Mouse (Mus musculus) NIH3T3 (cell line): ENCODE data around the gene Nfam1.

ENCODE experiments used
- DNase-seq: peaks from one replicate; pipeline ENCODE4 v3.0.0-alpha.2; 2012; ENCODE audit warnings: low read depth

The Nfam1 gene

DNA sequence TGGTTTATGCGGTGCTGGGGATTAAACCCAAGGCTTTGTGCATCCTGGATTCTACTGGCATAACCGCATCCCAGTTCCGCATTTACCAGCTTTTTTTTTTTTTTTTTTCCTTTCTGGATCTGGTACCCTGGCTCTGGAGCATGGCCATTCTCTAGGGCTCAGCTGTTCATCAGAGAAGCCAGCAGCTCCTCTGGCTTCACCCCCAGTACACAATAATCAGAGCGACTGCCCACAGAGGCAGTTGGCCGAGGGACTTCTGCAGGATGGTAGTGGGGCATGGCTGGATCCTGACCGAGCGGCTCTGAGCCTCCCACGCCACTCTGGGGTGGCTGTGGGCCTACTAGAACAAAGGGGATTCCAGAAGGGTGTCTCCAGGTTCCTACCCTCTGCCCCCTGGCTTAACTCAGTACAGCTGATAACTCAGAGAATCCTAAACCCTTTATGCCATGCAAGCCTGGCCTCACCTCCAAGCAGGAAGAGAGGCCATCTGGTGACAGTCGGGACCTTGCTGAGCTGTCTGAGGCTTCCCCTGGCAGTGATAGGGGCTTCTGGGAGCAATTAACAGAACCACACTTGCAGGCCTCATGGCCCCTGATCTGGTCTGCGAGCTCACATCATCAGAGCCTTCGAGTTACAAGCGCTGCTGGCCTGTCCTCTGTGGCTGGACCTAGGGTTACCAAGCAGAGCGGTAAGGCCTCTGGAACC, 40.9 kb downstream of the Nfam1 start:
- no peak for DNase-seq

DNA sequence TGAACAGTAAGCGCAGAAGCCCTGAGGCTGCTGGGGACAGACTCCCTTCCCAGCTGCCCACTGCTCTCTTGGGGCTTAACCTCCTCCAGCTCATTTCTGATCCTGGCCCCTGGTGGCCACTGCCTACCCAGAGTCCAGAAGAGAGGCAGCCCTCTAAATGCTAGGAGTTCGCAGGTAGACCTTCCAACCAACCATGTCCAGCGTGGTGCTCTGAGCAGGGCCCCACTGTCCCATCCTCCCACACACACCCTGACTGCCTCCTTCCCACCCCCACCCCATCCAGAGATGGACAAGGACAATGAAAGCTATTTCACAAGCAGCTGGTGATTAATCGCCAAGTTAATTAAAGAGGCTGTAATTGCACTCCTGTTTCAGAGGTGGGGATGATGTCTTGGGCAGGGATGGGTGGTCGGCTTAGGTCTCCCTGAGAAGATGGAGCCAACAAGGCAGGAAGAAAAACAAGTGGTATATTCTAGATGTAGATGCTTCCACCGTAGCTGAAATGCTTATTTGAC, 43.9 kb downstream of the Nfam1 start:
- DNase-seq = no peak

DNA sequence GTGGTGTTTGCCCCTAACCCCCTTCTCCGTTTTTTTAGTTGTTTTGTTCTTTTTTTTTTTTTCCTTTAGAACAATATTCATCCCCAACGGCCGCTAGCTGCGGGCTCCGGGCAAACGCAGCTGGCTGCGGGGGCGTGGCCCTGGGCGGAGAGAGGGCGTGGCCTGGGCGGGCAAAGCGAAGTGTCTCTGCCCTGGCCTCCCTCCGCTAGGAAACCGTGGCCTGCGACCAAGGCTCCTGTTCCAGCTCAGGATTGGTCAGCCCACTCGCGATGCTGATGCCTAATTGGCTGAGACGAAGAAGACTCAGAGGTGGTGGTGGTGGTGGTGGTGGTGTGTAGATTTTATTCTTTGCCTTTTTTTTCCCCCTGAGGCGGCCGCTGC, 45.4 kb downstream of the Nfam1 start, which contains the start of gene Tcf20:
Tcf20 (minus strand) TSS at position 141 of the 381 bp plus-strand sequence.
- peak; percentile 90 for DNase-seq

DNA sequence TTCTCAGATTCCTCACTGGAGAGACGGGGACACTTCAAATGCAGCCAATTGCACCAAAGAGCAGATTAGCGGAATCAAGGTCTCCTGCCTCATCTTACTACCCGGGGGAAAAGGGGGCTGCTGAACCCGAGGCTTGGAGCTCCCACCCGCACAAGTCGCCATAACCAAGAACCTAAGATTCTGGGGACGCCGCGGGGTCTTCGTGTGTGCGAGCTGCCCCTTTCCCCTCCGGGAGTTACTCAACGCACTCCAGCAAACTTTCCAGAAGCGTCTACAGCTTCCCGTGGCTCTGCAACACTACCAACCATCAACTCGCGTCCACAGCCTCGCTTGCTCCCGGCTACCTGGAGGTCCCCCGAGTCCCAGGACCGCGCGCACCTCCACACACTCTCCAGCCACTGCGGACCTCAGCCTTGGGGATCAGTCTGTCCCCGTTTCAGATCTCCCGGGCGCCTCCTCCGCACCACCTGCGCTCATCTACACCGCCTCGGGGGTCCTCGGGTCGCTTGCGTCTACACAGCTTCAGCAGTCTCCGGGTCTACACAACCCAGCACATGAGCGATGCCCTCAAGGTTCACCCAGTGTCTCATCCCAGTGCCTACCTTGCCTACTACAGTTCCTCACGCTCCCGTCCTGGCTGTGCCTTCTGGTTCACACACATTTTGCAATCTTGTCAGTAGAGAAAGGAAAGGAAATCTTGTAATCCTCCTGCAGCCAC, 45.9 kb downstream of the Nfam1 start:
- DNase-seq = no peak

DNA sequence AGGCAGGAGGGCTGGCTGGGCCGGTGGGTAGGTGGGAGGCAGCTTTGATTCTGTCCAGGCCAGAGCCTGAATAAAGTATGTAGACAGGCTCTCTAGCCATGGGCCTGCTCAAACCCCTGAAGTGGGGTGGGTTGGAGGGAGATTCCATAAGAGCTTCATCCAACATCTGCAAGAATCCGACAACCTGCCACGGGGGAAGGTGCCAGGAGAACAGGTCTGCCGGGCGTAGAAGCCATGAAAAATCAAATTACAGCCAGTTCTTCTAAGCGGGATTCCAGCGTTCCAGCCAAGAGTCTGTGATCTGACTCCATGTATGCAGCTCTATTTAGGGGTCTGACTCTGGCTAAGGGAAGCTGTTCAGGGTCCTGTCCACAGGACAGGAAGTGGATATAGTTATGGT, 48.5 kb downstream of the Nfam1 start:
- no peak for DNase-seq

DNA sequence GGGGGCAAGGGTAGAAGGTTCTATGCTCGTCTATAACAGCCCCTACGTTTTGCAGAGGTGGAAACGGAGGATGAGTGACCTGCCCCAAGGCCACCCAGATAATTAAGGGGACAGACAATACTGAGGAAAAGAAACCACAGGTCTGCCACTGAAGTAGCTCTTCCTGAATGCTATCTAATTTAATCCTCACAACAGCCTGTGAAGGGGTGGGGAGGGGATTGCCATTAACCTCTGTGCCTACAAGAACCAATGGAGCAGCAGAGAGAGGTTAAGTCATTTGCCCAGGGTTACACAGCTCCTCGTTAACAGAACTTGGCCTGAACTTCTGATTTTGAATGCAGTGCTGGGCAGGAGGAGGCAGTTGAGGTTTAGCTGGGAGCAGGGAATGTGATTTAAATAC, 49.0 kb downstream of the Nfam1 start:
- DNase-seq = no peak

DNA sequence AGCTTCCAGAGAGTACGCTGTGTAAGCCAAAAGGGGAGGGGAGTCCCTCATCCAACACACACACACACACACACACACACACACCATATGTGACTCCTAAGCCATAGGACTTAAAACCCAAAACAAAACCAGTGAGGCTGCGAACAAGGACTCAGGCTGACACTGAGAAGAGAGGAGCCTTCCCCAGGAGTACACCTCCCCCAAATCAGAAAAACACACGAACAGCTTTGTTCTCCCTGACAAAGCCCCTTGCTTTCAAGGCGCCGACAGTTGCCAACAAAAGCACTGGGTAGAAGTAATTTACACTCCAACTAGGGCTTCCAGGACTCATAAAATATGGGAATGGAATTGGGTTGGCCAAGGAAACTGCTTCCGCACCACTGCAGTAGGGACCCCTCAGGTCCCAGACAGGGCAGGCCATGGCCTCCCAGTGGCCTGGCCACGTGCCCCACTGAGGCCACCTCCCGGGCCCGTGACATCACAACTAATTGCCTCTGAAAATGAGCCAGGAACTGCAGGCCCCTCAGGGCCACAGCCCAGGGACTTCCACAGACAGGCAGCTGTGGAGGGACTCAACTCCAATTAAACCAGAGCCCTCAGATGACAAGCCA, 49.6 kb downstream of the Nfam1 start:
- DNase-seq = peak; percentile 12

DNA sequence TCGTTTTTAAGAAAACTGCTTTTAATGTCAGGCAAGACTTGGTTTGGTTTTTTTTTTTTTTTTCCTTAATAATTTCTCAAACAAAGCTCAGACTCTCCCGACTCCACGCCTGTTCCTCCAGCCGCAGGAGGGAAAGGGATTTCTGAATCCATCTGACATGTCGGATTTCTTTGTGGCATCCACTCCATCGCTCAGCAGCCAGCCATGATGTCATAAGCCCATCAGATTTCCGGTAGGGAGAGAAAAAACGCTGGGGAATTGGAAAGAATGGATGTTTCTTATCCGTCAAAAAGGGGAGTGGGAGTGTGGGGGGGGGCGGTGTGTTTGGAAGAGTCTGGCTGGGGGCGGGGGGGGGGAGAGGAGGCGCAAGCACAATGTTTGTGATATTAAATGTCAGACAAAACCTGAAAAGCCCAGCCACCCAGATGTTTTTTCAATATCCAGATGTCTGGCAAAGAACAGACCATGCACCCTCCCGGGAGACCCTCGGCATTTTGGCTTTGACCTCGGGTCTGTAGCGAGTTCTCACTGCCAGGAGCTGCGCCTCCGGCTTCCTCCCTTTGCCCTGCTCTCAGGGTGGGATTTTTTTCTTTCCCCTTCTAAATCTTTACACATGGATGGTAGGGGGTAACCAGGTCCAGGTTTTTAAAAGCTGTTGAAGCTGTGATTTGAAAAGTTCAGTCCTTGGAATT, 50.2 kb downstream of the Nfam1 start:
- DNase-seq = peak; percentile 18

DNA sequence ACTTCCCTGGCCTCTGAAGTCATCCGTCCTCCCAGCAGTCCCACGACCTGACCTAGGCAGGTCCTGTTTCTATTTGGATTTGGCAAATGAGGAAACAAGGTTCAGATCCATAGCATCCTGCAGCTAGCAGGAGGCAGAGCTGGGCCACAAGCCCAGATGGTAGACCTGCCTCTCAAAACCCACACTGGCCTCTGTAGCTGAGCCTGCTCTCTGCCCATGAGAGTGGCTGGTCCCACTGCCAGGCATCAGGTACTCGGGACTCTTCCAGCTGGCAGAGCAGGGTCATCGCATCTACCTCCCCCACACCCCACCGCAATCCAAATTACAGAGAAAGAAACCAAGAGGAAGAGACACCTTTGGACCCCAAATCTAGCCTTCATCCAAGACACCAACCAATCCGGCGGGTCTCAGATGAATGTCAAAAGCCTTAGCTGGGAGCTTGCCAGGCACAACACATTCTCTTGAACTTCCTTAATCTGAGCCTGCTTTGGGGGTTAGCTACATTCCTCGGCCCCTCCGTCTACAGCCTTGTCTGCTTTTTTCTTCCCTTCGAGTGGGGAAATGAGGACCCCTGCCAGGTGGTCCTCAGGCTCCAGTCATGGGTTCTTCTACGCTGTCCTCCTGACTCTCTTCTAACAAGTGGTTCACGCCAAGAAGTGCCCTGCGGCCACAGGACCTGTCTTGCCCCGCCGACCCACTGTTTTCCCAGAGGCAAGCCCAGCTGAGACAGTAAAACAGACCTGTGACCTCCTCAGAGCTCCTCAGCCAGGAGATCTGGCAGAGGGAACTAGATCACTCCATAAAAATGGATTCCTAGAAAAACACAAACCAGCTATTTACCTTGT, 51.2 kb downstream of the Nfam1 start:
- no peak for DNase-seq

DNA sequence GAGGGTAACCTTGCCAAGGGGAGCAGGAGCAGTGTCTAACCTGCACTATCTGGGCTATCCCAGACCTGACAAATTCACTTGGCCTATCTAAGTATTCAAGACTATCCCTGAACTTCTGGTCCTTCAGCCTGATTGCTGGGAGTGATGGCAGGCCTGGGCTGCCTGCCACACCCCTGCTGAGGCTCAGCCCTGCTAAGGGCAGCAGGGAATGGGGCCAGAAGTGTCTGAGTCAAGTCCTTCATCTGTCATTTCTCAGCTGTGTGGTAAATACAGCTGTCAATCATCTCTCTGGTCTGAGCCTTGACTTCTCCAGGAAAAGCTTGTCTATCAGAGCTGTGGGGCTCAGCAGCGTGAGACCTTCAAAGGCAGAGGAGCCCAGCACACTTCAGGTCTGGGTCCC, 53.6 kb downstream of the Nfam1 start:
- DNase-seq = peak; percentile 52

DNA sequence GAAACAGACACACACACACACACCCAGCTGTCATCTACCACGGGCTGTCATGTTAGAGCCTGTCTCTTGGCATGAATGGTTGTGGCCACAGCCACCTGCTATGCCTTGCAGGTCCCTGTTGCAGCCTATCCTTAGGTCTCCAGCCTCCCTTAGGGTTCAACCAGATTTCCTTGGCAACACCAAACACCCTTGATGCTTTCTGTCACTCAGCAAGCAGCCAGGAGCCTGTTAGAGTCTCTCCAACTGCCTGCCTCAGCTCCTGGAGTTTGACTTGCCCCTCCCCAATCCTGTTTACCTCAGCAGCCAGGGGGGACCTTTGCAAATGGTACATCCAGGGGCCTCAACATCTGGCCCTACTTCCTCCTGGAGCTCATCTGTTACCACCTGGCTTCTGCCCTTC, 58.6 kb downstream of the Nfam1 start:
- no peak for DNase-seq

DNA sequence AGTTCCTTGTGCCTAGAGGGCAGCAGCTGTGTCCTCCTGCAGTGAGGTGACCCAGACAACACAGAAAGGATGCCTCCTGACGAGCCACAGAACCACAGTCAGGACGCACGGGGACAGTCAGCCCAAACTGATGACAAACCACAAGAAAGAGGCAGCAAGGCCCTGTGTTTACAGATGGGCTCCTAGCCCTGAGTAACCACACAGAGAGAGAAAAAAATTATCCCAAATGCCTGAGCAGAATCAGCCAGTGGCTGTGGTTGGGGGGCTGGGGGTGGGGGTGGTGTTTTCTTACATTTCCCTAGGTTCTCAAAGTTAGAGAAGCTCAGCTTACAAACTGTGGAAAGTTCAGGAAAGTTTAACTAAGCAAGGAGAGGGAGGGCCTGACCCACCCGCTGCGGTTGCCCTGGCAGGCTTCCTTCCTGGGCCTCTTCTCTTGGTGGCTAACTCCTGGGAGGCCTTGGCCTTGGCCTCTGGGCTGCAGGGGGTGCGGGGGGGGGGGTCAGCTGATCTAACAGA, 63.8 kb downstream of the Nfam1 start:
- peak; percentile 12 for DNase-seq

DNA sequence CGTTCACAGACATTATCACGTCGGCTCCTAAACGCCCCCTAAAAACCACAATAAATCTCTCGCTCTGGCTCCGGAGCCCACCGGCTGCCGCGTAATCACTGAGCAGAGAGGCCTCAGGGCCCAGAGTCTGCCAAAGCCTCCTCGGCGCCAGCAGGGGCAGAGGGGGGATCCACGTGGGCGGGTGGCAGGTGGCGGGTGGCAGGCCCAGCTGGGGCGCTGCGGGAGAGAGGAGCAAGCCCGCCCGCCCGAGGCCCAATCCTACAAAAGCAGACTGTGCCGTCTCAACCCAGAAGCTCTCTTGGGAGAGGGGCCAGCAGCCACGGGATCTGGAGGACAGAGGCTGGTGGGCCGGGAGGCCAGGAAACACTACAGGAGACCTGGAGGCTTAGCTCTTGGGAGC, 64.7 kb downstream of the Nfam1 start:
- no peak for DNase-seq

DNA sequence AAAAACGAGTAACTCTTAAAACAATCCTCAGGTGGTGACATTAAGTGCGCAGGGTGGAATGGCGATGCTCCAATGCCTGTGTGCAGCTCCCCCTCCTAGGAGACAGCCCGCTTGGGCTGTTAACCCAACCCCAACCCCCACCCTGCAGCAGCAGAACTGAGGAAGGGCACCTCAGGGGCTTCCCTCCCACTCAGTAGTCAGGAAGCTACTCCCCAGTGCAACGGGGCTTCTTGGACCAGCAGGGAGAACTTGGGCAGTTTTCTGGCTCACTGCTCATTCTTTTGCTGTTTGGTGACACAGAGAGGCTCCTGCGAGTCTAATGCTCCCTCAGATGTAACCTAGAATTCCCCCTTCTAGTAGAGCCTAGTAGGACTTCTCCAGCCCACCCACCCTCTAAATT, 65.2 kb downstream of the Nfam1 start:
- no peak for DNase-seq

DNA sequence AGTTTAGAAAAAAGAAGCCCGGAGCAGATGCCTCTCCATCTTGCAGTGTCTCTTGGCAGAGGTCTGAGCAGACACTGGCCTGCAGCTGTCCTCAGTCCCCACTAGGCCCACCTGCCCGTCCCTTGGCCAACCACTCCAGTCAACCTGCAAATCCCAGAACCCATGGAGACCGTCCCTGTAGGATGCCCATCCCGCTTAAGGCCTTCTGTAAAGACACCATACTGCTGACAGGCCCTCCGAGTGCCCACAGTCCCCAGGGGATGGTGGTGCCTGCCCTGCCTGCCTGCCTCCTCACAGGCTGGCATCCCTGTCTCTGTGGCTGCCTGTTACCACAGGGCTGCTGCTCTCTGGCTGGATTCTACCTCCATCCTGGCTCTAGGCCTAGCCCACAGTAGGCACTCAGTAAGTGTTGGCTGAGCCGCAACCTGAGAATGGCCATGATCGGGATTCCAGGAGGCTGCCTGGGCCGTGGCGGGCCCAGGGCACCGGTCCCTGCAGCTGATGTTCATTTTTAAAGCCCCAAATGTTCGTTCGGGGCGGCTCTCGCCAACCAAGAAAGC, 68.8 kb downstream of the Nfam1 start:
- DNase-seq = no peak

DNA sequence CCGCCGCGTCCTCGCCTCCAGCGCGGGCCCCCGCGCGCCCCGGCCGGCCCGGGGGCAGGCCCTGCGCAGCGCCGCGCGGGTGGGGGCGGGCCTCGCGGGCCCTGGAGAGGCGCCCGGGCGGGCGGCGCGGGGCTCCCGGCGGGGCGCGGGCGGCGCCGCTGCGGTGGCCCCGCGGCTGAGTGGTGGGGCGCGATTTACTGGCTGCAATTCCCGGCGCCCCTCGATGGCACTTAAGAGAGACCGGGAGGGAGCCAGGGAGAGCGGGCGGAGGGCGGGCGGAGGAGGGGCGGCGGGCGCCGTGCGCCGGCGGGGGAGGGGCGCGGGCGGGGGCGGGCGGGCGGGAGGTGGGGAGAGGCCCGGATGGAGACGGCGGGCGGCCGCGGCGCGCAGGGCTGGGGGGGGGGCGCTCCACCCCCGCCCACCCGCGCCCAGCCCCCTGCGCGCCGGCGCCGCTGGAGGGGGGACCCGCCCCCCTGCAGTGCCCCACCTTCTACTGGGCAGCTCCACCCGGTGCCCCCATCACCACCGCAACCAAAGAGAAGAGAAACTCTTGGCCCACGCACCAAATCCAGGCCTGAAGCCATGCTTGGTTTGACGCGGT, 69.5 kb downstream of the Nfam1 start:
- DNase-seq = no peak

DNA sequence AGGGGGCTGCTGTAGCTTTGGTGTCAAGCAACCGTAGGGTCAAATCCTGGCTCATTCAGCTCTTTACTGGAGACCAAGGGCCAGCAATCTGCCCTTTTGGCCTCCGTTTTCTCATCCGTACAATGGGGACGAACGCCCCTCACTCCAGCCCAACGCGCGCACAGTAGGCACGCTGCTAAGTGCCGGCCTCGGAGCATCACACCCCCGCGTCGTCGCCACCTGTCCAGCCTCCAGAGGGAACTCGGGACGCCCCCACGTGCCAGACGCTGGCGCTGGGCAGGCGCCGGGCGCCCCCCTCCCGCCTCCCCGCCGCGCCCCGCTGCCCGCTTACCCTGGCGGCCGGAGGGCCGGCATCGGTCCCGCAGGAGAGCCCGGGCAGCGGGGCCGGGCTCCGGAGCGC, 70.0 kb downstream of the Nfam1 start:
- DNase-seq = no peak

DNA sequence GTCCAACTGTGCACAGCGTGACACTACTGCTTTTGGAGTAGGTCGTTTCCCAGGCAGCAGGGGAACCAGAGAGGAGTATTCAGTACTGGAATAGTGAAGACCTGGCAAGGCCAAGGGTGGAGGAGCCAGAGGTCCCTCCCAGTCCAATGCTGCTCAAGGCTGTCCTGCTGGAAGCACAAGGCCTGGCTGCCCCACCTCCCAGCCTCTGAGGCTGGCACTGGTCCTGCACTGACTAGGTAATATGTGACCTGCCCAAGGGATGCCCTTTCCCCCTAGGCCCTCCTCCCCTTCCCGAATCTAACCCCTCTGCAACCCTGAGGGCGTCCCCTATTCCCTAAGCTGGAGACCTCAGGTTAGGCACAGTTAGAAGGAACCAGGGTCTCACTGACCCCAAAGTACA, 70.6 kb downstream of the Nfam1 start:
- DNase-seq = no peak

DNA sequence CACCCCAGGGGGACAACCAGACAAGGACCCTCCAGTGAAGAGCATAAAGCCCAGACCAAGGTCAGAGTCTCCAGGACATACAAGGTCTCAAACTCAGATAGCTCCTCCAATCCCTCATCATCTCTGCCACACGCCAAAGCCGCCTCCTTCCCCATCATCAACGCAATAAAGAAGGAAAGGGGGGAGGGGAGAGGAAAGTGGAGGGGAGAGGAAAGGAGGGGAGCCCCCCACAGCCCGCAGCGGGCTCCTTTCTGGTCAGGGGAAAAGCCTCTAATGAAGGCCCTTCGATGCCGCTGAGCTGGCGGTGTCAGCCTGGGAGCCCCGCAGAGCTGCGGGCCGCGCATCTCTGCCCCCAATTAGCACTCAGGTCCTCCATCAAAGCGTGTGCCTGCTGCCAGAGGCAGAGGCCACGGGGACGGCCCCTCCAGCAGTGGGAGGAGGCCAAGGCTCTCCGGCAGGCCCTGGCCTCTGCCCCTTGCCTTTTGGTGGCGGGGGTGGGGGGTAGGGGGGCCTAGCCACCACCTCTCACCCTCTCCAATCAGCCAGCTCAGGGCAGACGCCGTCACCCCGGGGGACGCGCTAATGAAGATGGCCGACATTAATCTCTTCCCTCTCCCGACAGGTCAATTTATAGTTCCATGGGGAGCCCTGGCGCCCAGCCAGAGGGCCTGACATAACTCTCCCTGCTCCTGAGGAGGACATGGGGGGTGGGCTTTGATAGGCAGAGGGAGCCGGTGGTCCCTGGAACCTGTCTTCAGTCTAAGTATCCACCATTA, 72.1 kb downstream of the Nfam1 start:
- DNase-seq = no peak

DNA sequence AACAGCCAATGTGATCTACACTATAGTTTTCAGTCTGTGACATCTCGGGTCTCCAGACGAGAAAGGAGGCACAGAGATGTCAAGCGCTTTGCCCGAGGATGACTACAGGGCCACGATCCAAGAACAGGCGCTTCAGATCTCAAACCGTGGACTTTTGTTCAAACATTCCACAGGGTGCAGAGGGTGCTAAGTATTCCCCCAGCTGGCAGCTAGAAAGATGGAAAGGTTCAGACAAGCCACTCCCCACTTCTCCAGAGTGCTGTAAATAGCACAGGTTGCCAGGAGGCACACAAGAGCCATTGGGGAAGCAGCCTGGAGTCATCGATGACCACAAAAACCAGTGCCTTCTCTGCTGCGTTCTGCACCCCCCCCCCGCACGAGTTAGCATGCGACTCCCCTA, 74.0 kb downstream of the Nfam1 start:
- no peak for DNase-seq
